Mouse (Mus musculus) liver, embryonic 12.5 days (tissue): ENCODE data around the gene Ptprm. TPM values are rescaled to one million over a fixed set of nuclear protein-coding genes. Genes with fewer than 3 reads are reported as not detected.

Experiments used
- ATAC-seq: fragments of 200-750 bp; cut with Nextera tagmentation; 2 replicates; pipeline ENCODE4 v1.8.0; 2017; ENCODE audit warnings: moderate number of reproducible peaks, mild to moderate bottlenecking, moderate library complexity
- H3K27ac ChIP-seq: fragments of 300-500 bp; sonication (generic); 2 replicates; pipeline ENCODE4 v1.5.1; 2016; ENCODE audit warnings: mild to moderate bottlenecking
- H3K27me3 ChIP-seq: fragments of 300-500 bp; sonication (generic); replicated peaks from 2 replicates; pipeline ENCODE4 v1.6.1; 2016; ENCODE audit warnings: mild to moderate bottlenecking, moderate library complexity
- H3K36me3 ChIP-seq: fragments of 300-500 bp; sonication (generic); 2 replicates; pipeline ENCODE4 v1.6.1; 2016; ENCODE audit warnings: mild to moderate bottlenecking, moderate library complexity
- H3K4me1 ChIP-seq: fragments of 300-500 bp; sonication (generic); 2 replicates; pipeline ENCODE4 v1.6.1; 2016
- H3K4me2 ChIP-seq: fragments of 300-500 bp; sonication (generic); 2 replicates; pipeline ENCODE4 v1.6.1; 2016; ENCODE audit warnings: mild to moderate bottlenecking, moderate library complexity
- H3K4me3 ChIP-seq: fragments of 300-500 bp; sonication (generic); 2 replicates; pipeline ENCODE4 v1.5.1; 2016; ENCODE audit warnings: mild to moderate bottlenecking, moderate library complexity
- H3K9ac ChIP-seq: fragments of 300-500 bp; sonication (generic); 2 replicates; pipeline ENCODE4 v1.6.1; 2016; ENCODE audit warnings: mild to moderate bottlenecking, moderate library complexity
- H3K9me3 ChIP-seq: fragments of 300-500 bp; sonication (generic); replicated peaks from 2 replicates; pipeline ENCODE4 v1.6.1; 2016; ENCODE audit warnings: mild to moderate bottlenecking, moderate library complexity
- WGBS: fragments of 180-500 bp; shearing (Covaris S2); methylation state at CpG from one replicate; pipeline ENCODE4 v1.1.7; 2016; ENCODE audit not compliant: insufficient replicate concordance; 5-methylcytosine and 5-hydroxymethylcytosine counted together
- polyA plus RNA-seq: library from polyadenylated mRNA; unstranded; fragments of >200 nt; fragmentation: Nextera tagmentation; extraction: Ambion mirVana; gene quantifications from 2 replicates; pipeline ENCODE4 v1.2.1, GENCODE M21; 2016

Ptprm gene
- polyA plus RNA-seq, 1 experiment from 2014 or later, result 2.5 TPM

DNA sequence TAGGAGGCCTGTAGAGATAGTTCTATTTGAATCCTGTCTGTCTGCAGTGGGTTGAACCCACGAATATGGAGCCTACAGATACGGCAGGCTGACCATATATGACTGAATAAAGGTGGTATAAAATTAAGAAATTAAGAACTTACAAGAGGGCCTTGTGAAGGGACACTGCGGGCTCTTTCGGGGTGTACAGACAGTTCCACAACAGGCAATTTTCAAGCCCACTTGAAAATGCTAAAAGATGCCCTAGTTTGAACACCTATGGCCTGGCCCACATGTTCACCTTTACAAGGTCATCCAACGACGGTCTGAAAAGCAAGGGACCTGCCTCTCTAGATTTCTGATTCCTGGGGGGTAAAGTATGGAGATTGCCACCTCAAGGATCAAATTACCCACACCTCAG lies 168.3 kb downstream of the Ptprm start:
- no peaks in the 10 kb centered on the region for H3K27me3 ChIP-seq
- no peak for ATAC-seq
- H3K4me1 ChIP-seq, result no peaks in the 10 kb centered on the region
- H3K4me3 ChIP-seq, result no peak overlapping the region
- H3K9me3 ChIP-seq, result no peaks in the 10 kb centered on the region
- no peak overlapping the region for H3K9ac ChIP-seq
- H3K36me3 ChIP-seq, result no peaks in the 10 kb centered on the region
- no peak overlapping the region for H3K4me2 ChIP-seq
- WGBS, result 63% methylated on average over 6 of the region's 6 CpGs
- H3K27ac ChIP-seq, result no peak overlapping the region

DNA sequence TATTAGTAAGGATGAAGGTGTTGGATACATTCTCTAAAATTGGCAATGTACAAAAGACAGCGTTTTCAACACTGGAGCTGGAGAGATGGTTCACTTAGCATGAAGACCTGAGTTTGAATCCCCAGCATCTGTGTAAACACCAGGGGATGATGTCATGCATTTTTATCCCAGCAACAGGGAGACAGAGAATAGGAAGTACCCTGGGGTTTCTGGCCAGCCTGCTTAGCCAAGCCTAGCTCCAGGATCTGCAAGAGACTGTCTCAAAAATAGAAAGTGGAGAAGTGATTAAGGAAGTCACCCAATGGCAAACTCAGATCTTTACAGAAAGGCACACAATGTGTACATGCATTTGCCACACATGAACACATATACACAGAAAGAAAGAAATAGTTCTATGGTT lies 174.8 kb downstream of the Ptprm start:
- Histone ChIP-seq H3K36me3 (no peaks in the 10 kb centered on the region), H3K9ac (no peak overlapping the region), H3K4me2 (no peak overlapping the region), H3K9me3 (0 out of 2 replicates have a peak, but pooled peaks cover 4% of the 10 kb centered on the region), H3K4me3 (no peak overlapping the region), H3K27me3 (no peaks in the 10 kb centered on the region), H3K27ac (no peak overlapping the region), H3K4me1 (no peaks in the 10 kb centered on the region)
- ATAC-seq, result no peak
- WGBS, result 54% methylated on average over 1 of the region's 1 CpGs

- H3K9ac ChIP-seq, result no peak overlapping the region
- H3K4me1 ChIP-seq, result no peaks in the 10 kb centered on the region
- no peak overlapping the region for H3K27ac ChIP-seq
- no peak overlapping the region for H3K4me3 ChIP-seq
- H3K36me3 ChIP-seq, result no peaks in the 10 kb centered on the region
- WGBS, result 69% methylated on average over 5 of the region's 5 CpGs
- no peak for ATAC-seq
- H3K27me3 ChIP-seq, result no peaks in the 10 kb centered on the region
- 0 out of 2 replicates have a peak, but pooled peaks cover 4% of the 10 kb centered on the region for H3K9me3 ChIP-seq
- H3K4me2 ChIP-seq, result no peak overlapping the region
Measured at GRCm38 (mm10) chr17:67178686-67179265, 175.5 kb downstream of the Ptprm start.

DNA sequence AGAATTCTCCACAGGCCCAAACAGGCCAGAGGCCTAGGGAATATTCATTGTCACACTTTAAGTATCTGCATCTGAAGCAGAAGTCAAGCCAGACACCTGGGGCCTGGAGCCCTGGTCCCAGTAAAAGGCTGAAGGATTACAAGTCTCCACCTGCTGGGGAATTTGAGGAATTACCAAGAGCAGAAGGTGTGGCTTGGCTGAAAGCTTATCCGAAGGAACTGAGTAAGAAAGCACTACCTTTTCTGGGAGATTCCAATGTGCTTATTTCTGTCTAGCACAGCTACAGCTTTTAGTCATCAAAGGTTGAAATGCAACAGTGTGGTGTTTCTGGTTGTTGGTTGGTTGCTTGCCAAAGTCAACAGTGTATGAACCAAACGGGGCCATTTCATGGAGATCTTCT lies 178.4 kb downstream of the Ptprm start:
- Histone ChIP-seq H3K4me2 (no peak overlapping the region), H3K36me3 (no peaks in the 10 kb centered on the region), H3K9ac (no peak overlapping the region), H3K27me3 (no peaks in the 10 kb centered on the region), H3K4me1 (no peaks in the 10 kb centered on the region), H3K9me3 (0 out of 2 replicates have a peak, but pooled peaks cover 4% of the 10 kb centered on the region), H3K27ac (no peak overlapping the region), H3K4me3 (no peak overlapping the region)
- no peak for ATAC-seq
- 52% methylated on average over 2 of the region's 2 CpGs for WGBS

DNA sequence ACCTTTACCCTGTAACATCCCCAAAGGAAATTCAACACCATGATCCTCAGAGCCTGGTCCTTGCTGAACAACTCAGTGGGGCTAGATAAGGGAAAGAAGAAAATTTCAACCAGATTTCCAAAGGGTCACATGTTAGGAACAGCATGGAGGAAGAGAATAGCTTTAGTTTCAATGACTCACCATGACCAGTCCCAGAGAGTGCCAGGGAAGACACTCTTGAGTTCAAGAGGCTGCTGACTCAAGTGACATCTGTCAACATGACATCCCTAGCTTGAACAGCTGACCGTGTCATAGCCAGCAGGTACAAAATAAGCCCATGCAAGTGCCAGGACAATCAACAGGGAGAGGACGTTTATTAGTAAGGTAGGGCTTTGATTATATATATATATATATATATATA lies 182.9 kb downstream of the Ptprm start:
- Histone ChIP-seq H3K9me3 (no peaks in the 10 kb centered on the region), H3K4me2 (no peak overlapping the region), H3K4me3 (no peak overlapping the region), H3K4me1 (no peaks in the 10 kb centered on the region), H3K36me3 (no peaks in the 10 kb centered on the region), H3K9ac (no peak overlapping the region), H3K27me3 (no peaks in the 10 kb centered on the region), H3K27ac (no peak overlapping the region)
- WGBS, result 40% methylated on average over 2 of the region's 2 CpGs
- no peak for ATAC-seq

DNA sequence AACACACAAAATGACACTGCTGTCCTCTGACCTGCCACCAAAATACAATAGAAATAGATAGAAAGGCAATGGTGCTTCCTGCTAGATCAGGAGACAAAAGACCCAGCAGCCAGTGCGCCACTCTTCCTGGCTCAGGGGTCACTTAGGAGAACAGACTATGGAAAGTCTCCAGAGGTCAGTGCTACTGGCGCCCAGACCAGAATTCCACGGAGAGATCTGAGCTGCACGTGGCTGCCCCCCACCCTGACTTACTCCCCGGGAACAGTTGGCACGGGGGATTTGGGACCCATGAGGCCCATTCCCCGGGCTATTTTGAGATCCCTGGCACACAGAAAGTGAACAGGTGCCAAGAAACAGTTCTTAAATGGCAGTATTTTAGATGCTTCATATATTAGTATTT lies 183.6 kb downstream of the Ptprm start:
- H3K4me2 ChIP-seq, result no peak overlapping the region
- no peaks in the 10 kb centered on the region for H3K9me3 ChIP-seq
- WGBS, result 58% methylated on average over 7 of the region's 7 CpGs
- no peaks in the 10 kb centered on the region for H3K27me3 ChIP-seq
- no peaks in the 10 kb centered on the region for H3K4me1 ChIP-seq
- no peaks in the 10 kb centered on the region for H3K36me3 ChIP-seq
- ATAC-seq, result no peak
- no peak overlapping the region for H3K9ac ChIP-seq
- H3K27ac ChIP-seq, result no peak overlapping the region
- no peak overlapping the region for H3K4me3 ChIP-seq

GRCm38 (mm10) chr17:67165876-67166275 lies 188.4 kb downstream of the Ptprm start:
- WGBS, result 65% methylated on average over 2 of the region's 2 CpGs
- H3K4me1 ChIP-seq, result no peaks in the 10 kb centered on the region
- ATAC-seq, result no peak

DNA sequence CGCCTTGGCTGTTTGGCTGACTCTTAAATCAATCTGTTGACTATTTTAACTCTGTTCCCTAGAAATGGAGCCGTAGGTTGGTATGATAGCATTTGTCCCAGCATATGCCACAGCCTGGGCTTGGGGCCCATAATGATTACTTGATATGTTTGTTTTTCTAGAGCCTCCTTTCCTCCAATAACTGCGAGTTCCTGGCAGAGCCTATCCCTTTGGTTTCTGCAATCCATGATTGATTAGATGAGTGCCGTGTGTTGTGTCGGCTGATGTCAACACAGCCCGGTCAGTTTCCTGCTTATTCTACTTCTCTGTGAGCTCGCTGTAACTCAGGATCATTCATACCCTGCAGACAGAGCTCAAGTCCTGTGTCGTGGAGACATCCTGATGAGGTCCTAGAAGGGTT lies 194.6 kb downstream of the Ptprm start:
- ATAC-seq, result no peak
- H3K4me3 ChIP-seq, result no peak overlapping the region
- no peak overlapping the region for H3K4me2 ChIP-seq
- no peaks in the 10 kb centered on the region for H3K36me3 ChIP-seq
- no peak overlapping the region for H3K9ac ChIP-seq
- H3K9me3 ChIP-seq, result no peaks in the 10 kb centered on the region
- H3K4me1 ChIP-seq, result no peaks in the 10 kb centered on the region
- H3K27ac ChIP-seq, result no peak overlapping the region
- 46% methylated on average over 8 of the region's 8 CpGs for WGBS
- no peaks in the 10 kb centered on the region for H3K27me3 ChIP-seq

More at GRCm38 (mm10) chr17:67165876-67166275, 188.4 kb downstream of the Ptprm start:
- Histone ChIP-seq H3K36me3 (no peaks in the 10 kb centered on the region), H3K9ac (no peak overlapping the region), H3K4me2 (no peak overlapping the region), H3K9me3 (no peaks in the 10 kb centered on the region), H3K27ac (no peak overlapping the region), H3K4me3 (no peak overlapping the region), H3K27me3 (no peaks in the 10 kb centered on the region)

DNA sequence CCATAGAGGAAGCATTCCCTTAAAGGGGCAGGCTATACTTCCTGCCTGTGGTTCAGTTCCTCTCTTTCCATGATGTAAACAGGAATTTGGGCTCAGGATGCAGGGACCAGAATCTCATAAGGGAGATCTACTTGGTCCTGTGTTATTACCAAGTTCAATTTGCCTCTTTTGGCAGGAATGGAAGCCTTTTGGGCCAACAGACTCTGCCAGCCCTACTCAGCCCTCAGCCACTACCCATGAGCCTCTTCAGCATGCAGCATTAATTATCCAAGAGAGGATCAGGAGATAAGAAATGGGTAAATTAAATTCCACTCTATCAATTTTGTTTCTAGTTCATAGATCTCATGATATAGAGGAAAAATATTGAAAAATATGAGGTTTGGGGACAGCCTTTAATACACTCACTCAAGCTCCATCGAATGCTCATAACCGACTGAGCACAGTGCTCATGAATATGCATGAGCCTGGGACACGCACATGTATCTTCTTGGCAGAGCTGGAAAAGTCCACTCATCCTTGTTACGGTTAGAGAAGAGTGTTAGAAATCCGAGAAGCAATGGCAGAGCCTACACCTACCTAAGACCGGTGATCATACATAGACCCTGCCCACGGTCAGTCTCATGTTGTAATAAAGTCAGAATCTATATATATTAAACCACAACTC lies 197.0 kb downstream of the Ptprm start:
- Histone ChIP-seq H3K36me3 (no peaks in the 10 kb centered on the region), H3K27me3 (no peaks in the 10 kb centered on the region), H3K27ac (no peak overlapping the region), H3K9ac (no peak overlapping the region), H3K4me1 (no peaks in the 10 kb centered on the region), H3K4me3 (no peak overlapping the region), H3K9me3 (no peaks in the 10 kb centered on the region), H3K4me2 (no peak overlapping the region)
- no peak for ATAC-seq
- 74% methylated on average over 7 of the region's 7 CpGs for WGBS

GRCm38 (mm10) chr17:67152218-67152617 lies 202.0 kb downstream of the Ptprm start:
- no peak for ATAC-seq
- Histone ChIP-seq H3K36me3 (no peaks in the 10 kb centered on the region), H3K4me1 (no peaks in the 10 kb centered on the region), H3K4me3 (no peak overlapping the region), H3K4me2 (no peak overlapping the region), H3K27me3 (no peaks in the 10 kb centered on the region), H3K27ac (no peak overlapping the region), H3K9me3 (no peaks in the 10 kb centered on the region), H3K9ac (no peak overlapping the region)
- WGBS, result 62% methylated on average over 3 of the region's 3 CpGs

DNA sequence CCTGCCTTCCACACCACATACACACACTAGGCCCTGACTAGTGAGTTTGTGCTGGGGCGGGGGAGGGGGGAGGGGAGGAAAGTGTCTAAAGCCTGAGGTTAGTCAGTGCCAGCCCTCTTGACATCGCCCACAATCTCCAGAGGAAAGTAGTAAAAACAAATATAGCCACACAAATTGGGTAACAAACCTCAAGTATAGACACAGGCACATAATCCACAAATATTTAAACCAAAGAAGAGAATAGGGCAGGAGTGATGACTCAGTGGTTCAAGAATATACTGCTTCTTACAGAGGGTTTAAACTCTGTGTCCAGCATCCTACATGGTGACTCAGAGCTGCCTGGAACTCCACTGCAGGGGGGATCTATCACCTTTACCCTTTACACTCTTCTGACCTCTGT lies 203.8 kb downstream of the Ptprm start:
- Histone ChIP-seq H3K4me3 (no peak overlapping the region), H3K9me3 (no peaks in the 10 kb centered on the region), H3K9ac (no peak overlapping the region), H3K27me3 (no peaks in the 10 kb centered on the region), H3K36me3 (no peaks in the 10 kb centered on the region), H3K4me1 (no peaks in the 10 kb centered on the region), H3K4me2 (no peak overlapping the region), H3K27ac (no peak overlapping the region)
- ATAC-seq, result no peak
- whole genome bisulfite sequencing, result 57% methylated on average over 2 of the region's 2 CpGs

- Histone ChIP-seq H3K27me3 (no peaks in the 10 kb centered on the region), H3K4me3 (no peak overlapping the region), H3K36me3 (no peaks in the 10 kb centered on the region), H3K4me1 (no peaks in the 10 kb centered on the region), H3K27ac (no peak overlapping the region), H3K4me2 (no peak overlapping the region), H3K9ac (no peak overlapping the region), H3K9me3 (no peaks in the 10 kb centered on the region)
- no peak for ATAC-seq
- WGBS, result 66% methylated on average over 4 of the region's 4 CpGs
Measured at GRCm38 (mm10) chr17:67142183-67142756, 212.0 kb downstream of the Ptprm start.
